Mouse (Mus musculus) embryonic stem cell, embryonic (primary cell): Measurements from ENCODE around the gene Gm44503.

Experiments
- CTCF ChIA-PET, 4 experiments: fragments of 300-600 bp in 2 of 4; fragments of 350-600 bp in 2 of 4; sonication (Branson Sonifier 250); formaldehyde crosslinking; loops; one replicate each; lab custom pipeline; 2022; ENCODE audit warnings: inconsistent platforms in 2 of 4; lab: Charles Lee
- POLR2A ChIA-PET, 4 experiments: fragments of 300-600 bp in 2 of 4; fragments of 350-600 bp in 2 of 4; sonication (Branson Sonifier 250); formaldehyde crosslinking; loops; one replicate each; lab custom pipeline; 2022; ENCODE audit warnings: antibody characterized with exemption in 4 of 4, inconsistent platforms in 1 of 4; lab: Charles Lee

Gene Gm44503

GRCm38 (mm10) chr9:72955546-72955945 is 3.1 kb upstream of the Gm44503 start:
- POLR2A ChIA-PET: interaction anchor here in 3 of 4 experiments (0.7 to 1.9 kb wide), 16 partner anchors 8 to 507 kb away, joined by 3 to 8 read pairs (median 3); partner anchors contain the start of genes Ccpg1 (in 1 of the 3), Ccpg1os (in 1 of the 3) and Nedd4 (in 1 of the 3)
- CTCF ChIA-PET: interaction anchor here (0.5 to 4.2 kb wide), 66 partner anchors 8 to 1309 kb away, joined by 3 to 45 read pairs (median 4); partner anchors contain the start of genes Ccpg1 (in 1 of the 4), Ccpg1os (in 1 of the 4), Prtg (in 1 of the 4) and Rab27a (in 1 of the 4)

- POLR2A ChIA-PET: interaction anchor here in 2 of 4 experiments (1.1 to 1.7 kb wide), 6 partner anchors 24 to 430 kb away, joined by 3 to 5 read pairs (median 4); partner anchors contain the start of genes Ccpg1 (in 1 of the 2) and Ccpg1os (in 1 of the 2)
- CTCF ChIA-PET: interaction anchor here in 2 of 4 experiments (0.7 to 1.3 kb wide), 2 partner anchors 123 to 273 kb away, joined by 3 to 7 read pairs; no protein-coding TSS in a partner anchor
Measured at GRCm38 (mm10) chr9:72961346-72961745, 2.7 kb downstream of the Gm44503 start.

DNA sequence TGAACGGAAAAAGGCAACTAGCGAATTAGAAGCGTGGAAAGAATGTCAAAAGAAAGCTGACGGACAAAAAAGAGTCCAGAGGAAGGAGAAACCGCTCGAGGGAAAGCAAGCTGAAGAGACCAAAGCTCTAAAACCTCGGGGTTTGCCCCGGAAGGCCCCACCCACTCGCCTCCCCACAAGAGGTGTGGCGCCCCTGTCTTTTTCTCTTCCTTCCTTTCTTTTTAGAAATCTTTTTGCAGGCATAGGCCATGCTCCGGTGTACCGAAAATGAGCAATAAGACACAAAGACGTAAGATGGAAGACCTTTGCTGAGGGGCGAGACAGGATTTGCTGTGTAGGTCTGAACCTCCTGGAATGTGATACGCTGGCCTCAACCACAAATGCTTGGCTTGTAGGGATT is 3.3 kb downstream of the Gm44503 start:
- CTCF ChIA-PET: interaction anchor here in 2 of 4 experiments (0.6 to 1.3 kb wide), 2 partner anchors 82 to 123 kb away, joined by 3 to 8 read pairs; no protein-coding TSS in a partner anchor
- POLR2A ChIA-PET: interaction anchor here in 3 of 4 experiments (0.6 to 1.7 kb wide), 7 partner anchors 12 to 315 kb away, joined by 3 to 5 read pairs (median 4); partner anchors contain the start of genes Ccpg1 (in 1 of the 3) and Ccpg1os (in 1 of the 3)

DNA sequence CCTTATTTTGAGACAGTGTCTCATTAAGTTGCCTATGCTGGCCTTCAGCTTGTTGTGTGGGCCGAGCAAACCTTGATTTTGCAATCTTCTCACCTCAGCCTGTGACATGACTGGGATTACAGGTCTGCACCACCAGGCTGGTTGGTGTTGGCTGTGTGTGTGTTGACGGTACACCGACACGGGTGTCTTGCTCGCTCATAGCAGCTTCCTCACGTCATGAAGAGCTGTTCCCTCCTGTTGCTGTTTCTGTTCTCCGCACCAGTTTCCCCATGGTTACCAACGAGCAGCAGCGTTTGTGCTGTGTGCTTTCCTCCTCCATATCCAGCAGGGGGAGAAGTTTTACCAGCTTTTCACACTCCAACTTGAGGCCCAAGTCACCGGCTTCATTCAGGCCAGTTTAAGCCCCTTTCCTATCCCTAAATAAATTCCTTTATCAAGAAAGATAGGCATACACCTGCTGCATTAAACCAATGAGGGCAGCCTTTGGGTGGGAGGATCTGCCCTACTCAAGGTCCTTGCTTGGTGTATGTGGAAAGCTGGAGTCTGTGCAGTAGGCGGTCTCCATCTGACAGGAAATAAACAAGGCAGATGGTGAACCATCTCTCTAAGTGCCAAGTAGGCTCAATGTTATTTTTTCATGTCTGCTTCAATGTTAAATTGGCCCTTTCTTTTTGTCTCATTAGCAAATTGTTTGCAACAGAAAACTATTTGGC is 9.9 kb downstream of the Gm44503 start:
- CTCF ChIA-PET: interaction anchor here (0.5 to 2.5 kb wide), 24 partner anchors 10 to 194 kb away, joined by 3 to 17 read pairs (median 4); partner anchors contain the start of genes Dyx1c1 (in 3 of the 4), Gm44503 (in 3 of the 4), Ccpg1 (in 1 of the 4) and Ccpg1os (in 1 of the 4)
- POLR2A ChIA-PET: interaction anchor here in 3 of 4 experiments (0.6 to 1.7 kb wide), 12 partner anchors 11 to 200 kb away, joined by 3 to 5 read pairs (median 3); partner anchors contain the start of gene Rab27a (in 1 of the 3)

- ChIA-PET CTCF (interaction anchor here in 2 of 4 experiments (1.3 to 1.7 kb wide), 2 partner anchors 27 to 122 kb away, joined by 3 to 4 read pairs; no protein-coding TSS in a partner anchor), POLR2A (interaction anchor here in 1 of 4 experiments (1.6 kb wide), 1 partner anchor 14 kb away, joined by 3 read pairs; no protein-coding TSS in a partner anchor)
Measured at GRCm38 (mm10) chr9:72969874-72970273, 11.2 kb downstream of the Gm44503 start.

DNA sequence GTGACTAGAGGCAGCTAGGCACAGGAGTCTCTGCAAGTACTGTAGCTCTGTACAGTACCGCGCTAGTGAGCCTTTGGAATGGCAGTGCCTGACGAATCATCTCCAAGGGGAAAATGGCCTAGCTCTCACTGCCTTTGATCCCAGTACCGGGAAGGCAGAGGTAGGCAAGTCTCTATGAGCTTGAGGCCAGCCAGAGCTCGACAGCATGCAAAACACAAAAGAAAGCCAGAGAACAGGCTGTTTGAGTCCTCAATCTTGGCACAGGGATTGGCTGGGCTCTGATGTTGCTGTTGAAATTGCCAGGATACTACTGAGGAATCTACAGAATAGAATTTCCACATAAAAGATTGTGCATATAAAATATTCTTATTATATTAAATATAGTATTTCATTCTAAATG is 13.8 kb downstream of the Gm44503 start:
- CTCF ChIA-PET: interaction anchor here in 1 of 4 experiments (0.6 to 1.9 kb wide), 3 partner anchors 28 to 207 kb away, joined by 3 to 5 read pairs (median 5); no protein-coding TSS in a partner anchor
- POLR2A ChIA-PET: interaction anchor here in 2 of 4 experiments (0.9 kb wide), 2 partner anchors 12 to 13 kb away, joined by 4 to 5 read pairs; partner anchors contain the start of genes Ccpg1 (in 1 of the 2) and Ccpg1os (in 1 of the 2)

- ChIA-PET POLR2A (interaction anchor here in 1 of 4 experiments (1.5 to 1.7 kb wide), 2 partner anchors 15 to 23 kb away, joined by 4 to 7 read pairs; partner anchors contain the start of genes Dyx1c1 and Gm44503), CTCF (interaction anchor here in 1 of 4 experiments (0.8 to 1.9 kb wide), 2 partner anchors 28 to 119 kb away, joined by 4 to 5 read pairs; no protein-coding TSS in a partner anchor)
Measured at GRCm38 (mm10) chr9:72972984-72973383, 14.3 kb downstream of the Gm44503 start.

DNA sequence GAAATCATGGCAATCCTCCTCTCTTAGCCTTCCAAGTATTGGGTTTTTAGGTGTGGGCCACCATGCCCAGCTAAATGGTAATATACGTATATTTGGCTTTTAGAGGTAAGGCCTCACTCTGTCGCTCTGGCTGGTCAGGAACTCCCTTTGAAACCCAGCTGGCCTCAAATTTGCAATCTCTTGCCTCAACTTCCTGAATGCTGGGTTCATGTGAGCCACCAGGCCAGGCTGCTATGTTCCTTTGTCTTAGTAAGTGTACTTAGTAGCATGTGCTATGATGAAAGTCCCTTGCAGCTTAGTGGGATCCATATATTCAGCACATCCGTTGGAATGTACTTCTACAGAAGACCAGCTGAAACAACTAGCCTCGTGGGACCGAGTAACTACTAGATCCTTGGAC is 16.1 kb downstream of the Gm44503 start:
- CTCF ChIA-PET: interaction anchor here (0.6 to 1.2 kb wide), 5 partner anchors 13 to 117 kb away, joined by 3 to 6 read pairs (median 3); no protein-coding TSS in a partner anchor
- POLR2A ChIA-PET: interaction anchor here in 2 of 4 experiments (0.6 to 1.7 kb wide), 4 partner anchors 10 to 64 kb away, joined by 3 to 4 read pairs (median 4); partner anchors contain the start of genes Ccpg1 (in 1 of the 2), Ccpg1os (in 1 of the 2), Dyx1c1 (in 1 of the 2) and Gm44503 (in 1 of the 2)

DNA sequence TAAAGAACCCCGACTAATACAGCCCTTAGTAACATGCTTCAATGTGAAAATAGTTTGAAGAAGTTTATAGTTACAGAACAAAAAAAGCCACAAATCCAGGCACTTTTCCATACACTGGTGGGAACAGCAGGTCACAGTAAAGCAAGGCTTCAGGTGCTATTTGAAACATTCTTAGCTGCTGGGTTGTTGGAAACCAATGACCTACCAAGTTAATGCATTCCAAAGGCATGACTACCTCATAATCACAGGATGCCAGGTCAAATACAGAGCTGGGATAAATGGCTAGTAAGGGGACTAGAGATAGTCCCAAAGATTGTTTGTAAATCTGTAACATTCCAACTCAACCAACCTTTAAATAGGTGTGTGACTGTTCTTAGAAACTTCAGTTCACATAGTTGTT is 16.6 kb downstream of the Gm44503 start:
- ChIA-PET POLR2A (interaction anchor here in 1 of 4 experiments (1.4 kb wide), 1 partner anchor 63 kb away, joined by 3 read pairs; no protein-coding TSS in a partner anchor), CTCF (interaction anchor here in 3 of 4 experiments (1.0 to 1.2 kb wide), 3 partner anchors 62 to 117 kb away, joined by 3 to 6 read pairs (median 3); no protein-coding TSS in a partner anchor)

DNA sequence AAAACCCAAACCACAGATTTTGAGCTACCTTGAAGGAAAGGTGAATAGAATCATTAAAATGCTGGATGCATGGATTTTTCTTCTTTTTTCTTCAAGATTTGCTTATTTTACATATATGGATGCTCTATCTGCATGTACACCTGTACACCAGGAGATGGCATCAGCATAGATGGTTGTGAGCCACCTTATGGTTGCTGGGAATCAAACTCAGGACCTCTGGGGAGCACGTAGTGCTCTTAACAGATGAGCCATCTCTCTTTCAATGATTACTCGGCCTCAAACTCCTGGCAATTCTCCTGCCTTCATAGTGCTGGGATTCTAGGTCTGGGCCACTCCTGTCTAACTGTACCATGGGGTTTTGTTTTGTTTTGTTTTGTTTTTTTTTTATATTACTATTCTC is 24.4 kb downstream of the Gm44503 start:
- CTCF ChIA-PET: no interaction called here
- POLR2A ChIA-PET: interaction anchor here in 2 of 4 experiments (0.6 to 0.7 kb wide), 2 partner anchors 118 to 203 kb away, joined by 3 to 5 read pairs; no protein-coding TSS in a partner anchor

DNA sequence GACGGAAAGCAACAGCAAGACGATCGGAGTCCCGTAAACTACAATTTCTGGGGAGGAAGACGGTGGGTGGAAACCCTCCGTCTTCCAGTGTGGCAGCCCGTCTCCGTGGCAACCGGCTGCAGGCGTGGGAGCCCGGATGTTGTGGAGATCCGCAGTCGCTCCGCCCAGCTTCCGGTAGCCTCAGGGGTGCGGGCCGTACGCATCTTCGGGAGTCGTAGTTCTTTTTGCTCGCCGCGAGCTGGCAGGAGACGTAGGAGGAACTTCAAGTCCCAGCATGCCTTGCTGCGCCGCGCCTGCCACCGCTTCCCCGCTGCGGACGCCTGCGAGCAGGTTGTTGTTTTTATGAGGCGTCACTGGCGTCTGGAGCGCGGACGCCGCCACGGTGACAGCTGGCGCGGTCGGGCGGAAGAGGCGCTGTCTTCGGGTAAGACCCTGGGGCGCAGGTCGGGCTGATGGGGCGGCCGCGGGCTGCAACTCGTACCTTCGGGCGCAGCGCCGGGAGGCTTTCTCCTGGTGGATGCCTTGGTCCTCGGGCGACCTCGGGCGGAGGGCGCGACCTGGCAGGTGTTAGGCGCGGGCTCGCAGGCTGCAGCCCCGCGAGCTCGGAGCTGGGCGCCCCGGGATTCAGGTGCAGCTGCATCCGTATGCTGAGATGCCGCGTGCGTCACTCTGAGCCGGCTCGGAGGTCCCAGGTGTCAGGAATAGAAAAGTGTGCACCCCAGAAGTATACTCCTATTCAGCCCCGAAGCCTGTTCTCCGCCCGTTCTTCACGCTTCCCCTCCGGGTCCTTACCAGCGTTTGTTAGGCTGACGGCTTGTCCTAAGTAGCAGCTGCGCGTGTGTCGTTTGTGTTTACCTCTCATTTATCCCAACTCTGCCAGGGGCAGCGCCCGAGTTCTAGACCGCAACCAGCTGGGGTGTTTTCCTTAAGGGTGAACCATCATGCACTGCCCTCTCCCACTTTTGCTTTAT is 26.9 kb downstream of the Gm44503 start, which contains the start of the genes Ccpg1os and Ccpg1:
Gene Ccpg1os, minus strand, starts transcription at position 133 of the 971 bp plus-strand sequence.
Gene Ccpg1, plus strand, starts transcription at position 180 of the 971 bp plus-strand sequence.
- ChIA-PET CTCF (interaction anchor here in 3 of 4 experiments (0.5 to 2.5 kb wide), 10 partner anchors 10 to 59 kb away, joined by 3 to 14 read pairs (median 3); partner anchors contain the start of gene Rab27a (in 1 of the 3)), POLR2A (interaction anchor here in 3 of 4 experiments (0.5 to 3.2 kb wide), 29 partner anchors 9 to 346 kb away, joined by 3 to 46 read pairs (median 4); partner anchors contain the start of genes Rsl24d1 (in 2 of the 3), Gm20509 (in 1 of the 3), Khdc3 (in 1 of the 3) and Rab27a (in 1 of the 3))

- CTCF ChIA-PET: interaction anchor here in 2 of 4 experiments (0.6 to 1.5 kb wide), 2 partner anchors 13 to 104 kb away, joined by 3 read pairs; no protein-coding TSS in a partner anchor
- POLR2A ChIA-PET: interaction anchor here in 2 of 4 experiments (1.1 to 1.6 kb wide), 5 partner anchors 8 to 79 kb away, joined by 3 to 13 read pairs (median 3); no protein-coding TSS in a partner anchor
Measured at GRCm38 (mm10) chr9:72987703-72988102, 29.1 kb downstream of the Gm44503 start.

DNA sequence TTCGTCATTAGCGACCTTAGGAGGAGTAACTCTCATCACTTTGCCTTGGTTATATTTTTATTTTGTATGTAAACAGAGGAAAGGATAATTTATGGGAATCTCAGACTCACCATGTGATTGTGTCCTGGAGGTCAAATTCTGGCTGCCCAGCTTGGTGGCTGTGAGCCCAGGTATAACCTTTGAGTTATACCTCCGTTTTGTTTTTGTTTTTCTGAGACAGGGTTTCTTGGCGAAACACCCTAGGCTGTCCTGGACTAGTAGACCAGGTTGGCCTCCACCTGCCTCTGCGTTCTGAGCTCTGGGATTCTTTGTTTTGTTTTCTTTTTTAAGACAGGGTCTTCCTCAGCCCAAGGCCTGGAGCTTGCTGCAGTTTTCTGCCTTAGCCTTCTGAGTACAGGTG is 30.1 kb downstream of the Gm44503 start:
- CTCF ChIA-PET: interaction anchor here in 1 of 4 experiments (1.5 kb wide), 1 partner anchor 103 kb away, joined by 3 read pairs; no protein-coding TSS in a partner anchor
- POLR2A ChIA-PET: interaction anchor here in 2 of 4 experiments (0.6 to 1.6 kb wide), 5 partner anchors 7 to 124 kb away, joined by 3 to 10 read pairs (median 3); partner anchors contain the start of gene Rsl24d1 (in 1 of the 2)

GRCm38 (mm10) chr9:72991420-72991819 is 32.8 kb downstream of the Gm44503 start:
- ChIA-PET CTCF (interaction anchor here in 1 of 4 experiments (0.6 kb wide), 1 partner anchor 103 kb away, joined by 5 read pairs; no protein-coding TSS in a partner anchor), POLR2A (no interaction called here)

DNA sequence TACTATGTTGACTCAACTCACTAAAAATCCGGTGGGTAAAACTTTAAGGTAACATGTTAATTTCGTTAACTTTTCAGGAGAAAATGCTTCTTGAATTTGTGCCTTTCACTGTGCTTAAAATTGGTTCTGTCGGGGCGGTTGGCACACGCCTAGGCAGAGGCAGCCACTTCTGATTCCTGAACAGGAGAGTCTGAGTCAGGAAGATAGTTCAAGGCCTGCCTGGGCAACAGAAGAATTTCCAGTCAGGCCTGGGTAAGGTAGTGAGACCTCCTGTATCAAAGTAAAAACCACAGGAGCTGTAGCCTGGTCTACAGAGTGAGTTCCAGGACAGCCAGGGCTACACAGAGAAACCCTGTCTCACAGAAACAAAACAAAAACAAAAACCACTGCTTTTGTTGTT is 33.9 kb downstream of the Gm44503 start:
- CTCF ChIA-PET: interaction anchor here in 1 of 4 experiments (1.0 kb wide), 1 partner anchor 37 kb away, joined by 4 read pairs; no protein-coding TSS in a partner anchor
- POLR2A ChIA-PET: interaction anchor here in 3 of 4 experiments (0.6 to 4.8 kb wide), 5 partner anchors 7 to 40 kb away, joined by 3 to 46 read pairs (median 4); partner anchors contain the start of genes Ccpg1 (in 2 of the 3) and Ccpg1os (in 2 of the 3)
